Mouse (Mus musculus) layer of hippocampus, postnatal 36 days (tissue): ENCODE results near the gene Prkg2. TPM values are rescaled to one million over a fixed set of nuclear protein-coding genes. Genes with fewer than 3 reads are reported as not detected.

ENCODE experiments used
- DNase-seq, 2 experiments: peaks; one replicate each; pipeline ENCODE4 v3.0.0; 2022
- total RNA-seq, 2 experiments: library from RNA; stranded (reverse); gene quantifications; 2 replicates each; pipeline ENCODE4 v1.2.3; 2021

Gene Prkg2
- total RNA-seq, 2 experiments from 2014 or later, result 2.1 to 3.9 TPM

DNA sequence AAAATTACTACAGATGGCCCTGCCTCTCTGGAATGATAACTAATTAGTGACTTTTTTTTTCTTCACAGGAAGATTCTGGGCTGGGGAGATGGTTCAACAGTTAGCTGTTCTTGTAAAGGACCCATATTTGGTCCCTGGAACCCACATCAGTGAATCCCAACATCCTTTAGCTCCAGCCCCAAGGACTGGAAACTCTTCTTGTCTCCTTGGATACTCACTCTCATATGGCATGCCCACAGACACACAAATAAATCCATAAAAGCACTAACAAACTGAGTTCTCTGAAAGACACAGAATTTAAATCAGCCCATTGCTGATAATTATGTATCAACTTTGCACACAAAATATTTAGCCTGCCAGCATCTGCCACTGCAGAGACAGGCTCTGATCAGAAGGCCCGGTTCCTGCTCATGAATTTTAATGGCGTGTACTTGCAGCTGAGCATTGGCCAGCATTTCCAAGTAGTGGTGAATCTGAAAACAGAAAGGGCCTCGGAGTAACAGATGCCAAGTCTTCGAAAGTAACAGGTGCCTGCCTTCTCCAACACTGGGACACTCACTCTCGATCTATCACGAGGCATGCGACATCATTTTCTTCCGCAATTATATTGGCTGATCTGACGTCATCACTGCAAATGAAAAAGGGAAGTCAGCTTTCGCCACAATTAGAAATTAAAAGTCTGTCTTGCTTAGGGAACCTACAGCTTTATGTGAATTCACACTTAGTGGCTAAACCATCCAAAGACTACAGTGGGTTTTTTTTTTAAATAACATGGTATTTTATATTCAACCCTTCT, 61.1 kb downstream of the Prkg2 start:
- DNase-seq, result peak; percentile 55 to 59

DNA sequence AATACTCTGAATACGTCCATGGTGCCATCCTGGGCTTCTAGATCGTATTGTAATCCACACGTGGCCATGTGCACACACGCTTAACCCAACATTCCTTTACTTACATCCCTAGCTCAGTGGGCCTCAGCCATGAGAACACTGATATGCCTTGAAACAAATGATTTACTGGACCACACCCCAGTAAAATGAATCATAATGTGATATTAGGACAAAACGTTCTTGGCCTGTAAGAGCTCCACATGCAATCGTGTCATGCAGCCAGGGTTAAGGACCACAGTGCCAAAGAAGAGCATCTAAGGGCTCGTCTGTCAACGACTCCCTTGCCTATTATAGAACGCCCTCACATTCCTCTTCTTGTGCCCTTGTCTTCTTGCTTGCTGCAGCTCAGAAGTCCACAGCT, 70.5 kb downstream of the Prkg2 start:
- DNase-seq, result no peak

DNA sequence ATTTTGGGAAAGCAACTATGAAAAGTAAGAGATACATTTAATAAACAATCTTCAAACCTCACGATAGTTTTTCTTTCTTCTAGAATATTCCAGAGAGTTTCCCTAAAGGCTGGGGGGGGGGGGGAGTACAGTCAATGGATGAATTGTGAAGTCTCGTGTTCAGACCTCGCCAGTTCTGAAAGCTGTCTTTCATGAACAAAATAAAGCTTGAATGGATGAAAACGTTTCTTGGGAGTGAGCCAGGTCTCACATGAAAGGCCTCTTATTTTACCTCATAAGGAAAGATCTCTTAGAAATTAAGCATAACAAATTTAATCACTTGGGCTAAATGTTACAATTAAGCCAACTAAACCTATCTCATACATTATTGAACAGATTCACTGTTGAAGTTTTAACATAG, 72.0 kb downstream of the Prkg2 start:
- DNase-seq, result no peak

DNA sequence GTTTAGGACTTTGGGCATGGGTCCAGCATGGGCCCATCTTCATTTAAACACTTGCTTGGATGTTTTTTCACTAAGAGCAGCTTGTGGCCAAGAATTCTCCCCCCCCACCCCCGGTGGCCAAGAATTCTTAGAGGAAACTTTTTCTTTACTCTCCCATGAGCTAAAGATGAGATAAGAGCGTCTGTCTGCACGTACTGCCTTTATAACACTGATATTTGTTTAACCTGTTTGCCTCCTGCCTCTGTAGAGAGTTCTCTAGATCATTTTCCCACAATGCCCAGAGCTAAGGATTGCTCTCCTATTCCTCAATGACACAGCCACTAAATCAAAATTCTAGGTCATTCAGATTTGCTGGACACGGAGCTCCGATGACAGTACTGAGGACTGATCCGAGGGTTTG, 72.8 kb downstream of the Prkg2 start:
- DNase-seq, result no peak

DNA sequence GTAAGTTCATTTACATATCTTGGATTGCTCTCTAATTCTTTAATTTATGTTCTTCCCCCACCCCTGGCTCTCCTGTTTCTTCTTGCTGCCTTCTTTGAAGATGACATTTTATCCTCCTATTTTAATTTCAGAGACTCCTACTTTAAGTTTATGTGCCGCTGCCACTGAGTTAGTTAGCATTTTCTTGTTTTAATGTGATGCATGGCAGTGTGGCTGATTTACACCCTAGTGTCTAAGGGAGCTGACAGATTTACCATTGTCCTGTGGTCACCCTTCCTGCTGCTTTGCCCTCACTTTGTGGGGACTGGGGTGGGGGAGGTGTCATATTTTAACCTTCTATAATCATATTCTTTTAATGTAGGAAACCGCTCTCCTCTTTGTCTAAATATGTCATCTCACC, 74.7 kb downstream of the Prkg2 start:
- no peak for DNase-seq

DNA sequence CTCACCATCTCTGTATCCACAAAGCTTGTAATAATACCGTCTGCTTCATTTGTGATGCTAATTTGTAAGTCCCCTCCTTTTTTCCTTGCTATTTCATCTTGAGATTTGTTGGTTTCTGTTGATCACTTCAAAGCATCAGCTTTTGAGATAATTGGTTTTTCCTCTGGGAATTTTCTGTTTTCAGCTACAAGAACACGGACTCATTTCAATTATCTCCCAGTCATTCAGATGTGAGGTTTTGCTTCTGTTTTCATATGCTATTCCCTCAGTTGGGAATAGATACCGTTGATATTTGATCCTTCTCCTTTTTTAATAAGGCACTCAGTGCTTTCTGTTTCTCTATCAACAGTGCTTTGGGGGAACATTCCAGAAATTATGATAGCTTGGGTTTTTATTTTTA, 81.6 kb downstream of the Prkg2 start:
- DNase-seq, result no peak

DNA sequence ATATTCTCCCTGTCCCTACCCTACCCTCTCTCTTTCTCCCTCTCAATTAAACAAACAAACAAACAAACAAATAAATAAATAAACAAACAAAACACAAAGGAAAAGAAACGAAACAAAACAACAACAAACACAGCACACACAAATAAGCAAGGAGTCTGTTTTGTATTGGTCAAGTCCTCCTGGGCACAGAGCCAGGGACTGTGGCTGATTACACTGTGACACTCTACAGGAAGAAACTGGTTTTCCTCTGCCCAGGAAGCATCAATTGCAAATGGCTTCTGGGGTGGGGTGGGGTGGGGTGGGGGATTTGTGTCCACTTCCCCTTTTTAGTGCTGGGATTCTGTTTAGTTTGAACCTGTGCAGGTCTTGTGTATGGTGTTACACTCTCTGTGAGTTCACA, 83.8 kb downstream of the Prkg2 start:
- no peak for DNase-seq

DNA sequence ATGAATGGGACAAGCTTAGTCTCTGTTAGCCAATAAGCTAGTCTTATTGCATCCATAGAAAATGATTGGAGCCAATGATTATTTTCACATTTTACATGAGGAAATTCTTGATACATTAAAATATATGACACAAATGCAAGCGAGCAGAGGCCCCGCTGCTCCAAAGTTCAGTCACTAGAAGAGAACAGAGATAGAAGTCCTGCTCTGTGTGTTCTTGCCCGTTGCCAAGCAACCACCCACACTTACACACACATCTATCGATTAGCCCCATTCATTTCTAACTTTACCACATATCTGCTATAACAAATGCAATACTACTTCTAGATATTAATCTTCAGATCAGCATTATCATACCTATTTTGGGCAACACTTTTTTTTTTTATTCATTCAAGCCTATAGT, 85.6 kb downstream of the Prkg2 start:
- DNase-seq, result no peak

DNA sequence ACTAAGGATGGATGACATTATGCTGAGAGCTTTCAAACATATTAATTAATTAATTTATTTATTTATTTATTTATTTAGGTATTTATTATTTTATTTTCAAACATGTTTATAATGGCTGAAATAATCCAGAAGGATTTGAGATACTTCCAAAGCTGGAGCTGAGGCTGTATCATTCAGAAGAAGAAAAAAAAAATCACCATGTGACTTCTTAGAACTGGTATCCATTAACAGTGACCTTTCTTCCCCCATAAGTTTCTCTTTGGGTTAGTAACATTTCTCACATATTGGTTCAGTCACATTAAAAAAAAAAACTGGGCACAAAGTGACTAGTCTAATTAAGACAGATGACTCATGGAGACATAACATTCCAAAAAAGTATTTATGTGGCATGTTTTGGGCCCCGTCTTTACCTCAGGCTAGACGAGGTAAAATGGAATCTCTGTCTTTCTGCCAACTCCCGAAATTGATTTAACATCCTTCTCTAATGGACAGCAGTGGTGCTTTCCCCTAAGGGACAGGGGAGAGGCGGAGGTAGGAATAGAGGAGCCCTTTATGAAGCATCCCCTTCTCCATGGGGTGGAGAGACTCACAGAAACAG, 86.6 kb downstream of the Prkg2 start:
- no peak for DNase-seq

DNA sequence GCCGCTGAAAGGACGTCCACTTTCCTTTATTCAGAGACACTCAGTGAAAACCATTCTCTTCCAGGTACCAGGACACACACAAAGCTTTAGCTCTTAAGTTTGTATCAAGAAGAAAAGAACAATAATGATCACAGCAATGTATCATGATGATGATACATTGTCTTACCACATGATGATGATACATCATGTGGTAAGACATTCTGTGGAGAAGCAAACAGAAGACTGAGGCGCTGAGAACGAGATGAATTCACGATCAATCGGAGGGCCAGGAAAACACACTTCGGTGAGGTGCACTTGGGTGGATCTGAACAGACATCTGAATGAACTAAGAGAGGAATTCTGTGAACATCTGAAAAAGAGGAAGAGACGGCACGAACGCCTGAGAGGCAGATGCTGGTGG, 87.4 kb downstream of the Prkg2 start:
- no peak for DNase-seq

DNA sequence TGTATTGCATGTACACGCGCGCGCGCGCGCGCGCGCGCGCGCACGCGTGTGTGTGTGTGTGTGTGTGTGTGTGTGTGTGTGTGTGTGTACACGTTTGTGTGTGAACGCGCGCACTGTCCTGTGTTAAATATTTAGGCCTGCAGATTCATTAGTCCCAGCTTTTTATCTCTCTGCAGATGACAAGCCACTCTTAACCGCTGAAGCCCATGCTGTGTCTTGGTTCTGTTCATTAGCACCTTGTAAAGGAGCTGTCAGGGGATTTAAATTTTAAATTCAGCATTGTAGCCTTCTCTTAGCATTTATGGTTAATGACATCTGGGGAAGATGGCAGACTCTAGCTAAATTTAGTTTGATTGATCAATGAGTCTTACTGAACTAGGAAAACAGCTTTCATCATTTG, 90.5 kb downstream of the Prkg2 start:
- no peak for DNase-seq

DNA sequence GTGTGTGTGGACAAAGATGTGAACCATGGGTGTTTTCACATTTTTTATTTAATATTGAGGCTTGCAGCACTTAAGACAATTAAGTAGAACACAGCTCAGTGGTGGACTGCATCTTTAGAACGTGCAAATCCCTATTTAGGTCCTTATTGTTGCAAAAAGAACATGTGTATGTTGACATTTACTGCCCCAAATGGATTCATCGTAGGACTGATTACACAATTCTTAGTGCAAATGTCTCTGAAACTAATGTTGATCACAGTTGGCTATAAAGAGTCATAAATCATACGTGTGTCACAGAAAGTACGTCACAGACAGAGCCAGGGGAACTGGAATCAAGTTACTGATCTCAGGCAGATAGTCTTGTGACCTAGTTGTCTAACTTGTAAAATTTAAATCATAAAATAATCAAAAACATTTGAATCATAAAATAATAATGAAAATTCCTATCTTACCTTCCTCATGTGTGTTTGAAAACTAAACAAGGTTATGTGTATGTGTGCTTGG, 91.0 kb downstream of the Prkg2 start:
- DNase-seq, result no peak

DNA sequence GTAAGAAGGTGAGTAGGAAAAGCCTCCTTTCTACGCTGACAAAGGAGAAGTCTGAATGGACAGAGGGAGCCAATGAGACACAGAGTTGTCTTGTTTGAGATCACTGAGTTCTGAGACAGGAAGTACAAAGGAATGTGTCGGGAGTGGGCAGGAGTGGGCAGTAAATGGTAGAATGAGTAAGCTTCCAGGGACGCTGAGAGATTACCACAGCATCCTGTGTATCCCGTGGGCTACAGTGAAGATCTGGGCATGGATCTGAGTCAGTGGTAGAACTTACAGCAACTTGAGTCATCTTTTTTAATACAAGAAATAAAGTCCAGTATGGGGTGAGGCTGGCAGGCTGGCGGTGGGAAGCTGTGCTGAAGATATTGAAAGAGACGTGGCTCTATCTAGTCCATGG, 93.4 kb downstream of the Prkg2 start:
- no peak for DNase-seq

DNA sequence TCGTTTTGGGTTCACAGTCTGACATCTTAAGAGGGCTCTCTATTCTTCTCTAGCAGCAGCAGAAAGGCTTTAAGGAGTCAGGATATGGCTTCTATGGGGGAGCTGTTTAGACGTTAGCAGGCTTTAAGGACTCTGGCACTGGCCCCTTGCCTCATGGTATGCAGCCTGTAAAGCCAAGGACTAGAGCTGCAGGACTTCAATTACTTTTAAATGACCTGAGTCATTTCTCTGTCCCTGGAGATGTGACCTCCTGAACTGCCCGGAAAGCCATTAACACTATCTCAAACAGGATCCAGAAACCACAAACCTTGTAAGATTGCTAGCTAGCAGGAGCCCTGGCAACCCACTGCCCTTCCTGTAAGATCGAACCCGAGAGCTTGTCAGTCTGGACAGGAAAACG, 96.4 kb downstream of the Prkg2 start:
- DNase-seq, result no peak

DNA sequence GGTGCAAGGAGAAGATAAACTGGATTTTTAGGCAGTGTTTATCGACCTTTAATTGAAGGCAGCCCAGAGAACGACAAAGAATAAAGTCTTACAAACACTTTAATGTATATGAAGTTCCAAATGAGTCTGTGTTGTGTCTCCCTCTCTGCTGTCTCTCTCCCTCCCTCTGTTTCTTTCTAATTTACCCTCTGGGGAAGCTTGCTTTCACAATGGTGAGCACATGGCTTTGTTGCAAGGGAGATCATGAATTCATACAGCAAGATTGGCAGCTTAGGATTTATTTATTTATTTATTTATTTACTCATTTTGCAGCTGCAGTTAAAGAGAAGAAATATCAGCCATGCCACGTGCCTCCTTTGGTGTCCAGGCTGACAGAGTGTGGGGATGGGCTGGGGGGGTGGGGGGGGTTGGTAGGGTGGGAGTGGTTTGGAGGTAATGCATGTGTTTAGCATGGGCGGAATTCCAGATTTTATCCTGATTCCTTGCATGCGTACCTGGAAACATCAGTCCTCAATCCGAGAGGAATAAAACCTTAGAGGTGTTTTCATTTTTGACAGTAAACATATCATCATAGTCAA, 97.4 kb downstream of the Prkg2 start:
- DNase-seq, result no peak

DNA sequence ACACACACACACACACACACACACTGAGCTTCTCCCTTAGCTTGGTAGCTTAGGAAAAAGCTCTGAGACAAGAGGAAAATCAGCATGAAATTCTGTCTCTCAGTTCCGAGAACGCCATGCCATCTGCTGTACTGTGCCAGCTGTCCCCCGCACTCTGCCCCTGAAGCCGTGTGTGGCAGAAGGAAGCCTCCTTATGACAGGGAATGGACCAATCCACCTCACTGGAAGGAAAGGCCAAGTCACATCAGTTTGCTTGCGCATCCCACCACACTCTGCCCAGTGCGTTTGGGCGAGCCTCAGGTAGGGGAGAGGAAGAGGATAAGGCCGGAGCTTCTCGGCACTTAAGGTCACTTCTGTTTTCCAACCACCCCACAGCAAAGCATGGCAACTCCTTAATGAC, 98.0 kb downstream of the Prkg2 start:
- DNase-seq, result peak in 1 of 2 experiments; percentile 2

DNA sequence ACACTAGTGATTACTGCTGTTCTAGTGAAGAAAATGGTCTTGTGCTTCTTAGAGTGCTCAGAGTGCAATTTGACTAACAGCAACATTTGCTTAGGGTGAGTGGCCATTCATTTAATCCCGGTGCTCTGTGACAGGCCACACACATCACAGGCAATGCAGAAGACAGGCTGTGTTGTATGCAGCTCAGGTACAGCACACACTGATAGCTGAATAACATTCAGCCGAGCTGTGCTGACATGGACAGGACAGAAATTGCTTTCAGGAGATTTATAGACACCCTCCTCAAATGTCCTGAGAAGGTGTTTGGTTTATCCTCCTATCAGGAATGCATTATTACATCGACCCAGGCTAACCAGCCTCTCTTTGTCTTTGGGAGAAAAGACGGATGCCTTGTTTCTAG, 99.3 kb downstream of the Prkg2 start:
- no peak for DNase-seq

DNA sequence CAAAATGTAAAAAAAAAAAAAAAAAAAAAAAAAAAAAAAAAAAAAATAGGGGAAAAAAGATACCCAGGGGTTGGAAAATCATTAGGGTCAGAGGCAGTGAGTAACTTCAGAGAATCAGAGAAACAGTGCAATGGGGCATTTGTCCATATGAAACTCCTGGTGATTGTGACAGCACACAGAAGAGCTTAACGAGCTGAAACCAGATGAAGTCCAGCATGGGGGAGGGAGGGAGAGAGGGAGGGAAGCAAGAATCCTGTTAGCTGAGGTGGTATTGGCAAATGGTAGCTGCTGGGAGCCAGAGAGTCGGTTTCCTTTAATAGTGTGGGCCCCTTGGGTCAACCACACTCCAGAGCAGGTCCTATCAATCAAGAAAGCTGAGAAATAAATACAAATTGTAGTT, 100.5 kb downstream of the Prkg2 start:
- no peak for DNase-seq

DNA sequence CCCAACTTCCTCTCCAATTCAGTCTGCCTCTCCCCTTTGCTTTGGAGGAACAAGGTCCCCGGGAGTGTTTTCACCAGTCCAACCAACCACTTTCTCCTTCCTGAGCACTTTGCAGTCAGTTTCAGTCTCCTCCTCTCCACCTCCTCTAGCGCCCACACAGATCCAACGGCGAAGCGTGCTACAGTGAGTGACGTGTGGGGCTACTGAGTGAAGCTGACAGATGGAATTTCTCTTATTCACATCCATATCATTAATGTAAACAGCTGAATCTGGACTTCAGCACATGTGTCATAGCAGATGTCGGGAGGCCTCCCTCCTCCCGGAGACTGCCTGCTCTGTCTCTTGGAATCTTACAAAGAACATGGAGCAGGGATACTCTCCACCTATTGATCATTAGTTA, 101.2 kb downstream of the Prkg2 start:
- no peak for DNase-seq

DNA sequence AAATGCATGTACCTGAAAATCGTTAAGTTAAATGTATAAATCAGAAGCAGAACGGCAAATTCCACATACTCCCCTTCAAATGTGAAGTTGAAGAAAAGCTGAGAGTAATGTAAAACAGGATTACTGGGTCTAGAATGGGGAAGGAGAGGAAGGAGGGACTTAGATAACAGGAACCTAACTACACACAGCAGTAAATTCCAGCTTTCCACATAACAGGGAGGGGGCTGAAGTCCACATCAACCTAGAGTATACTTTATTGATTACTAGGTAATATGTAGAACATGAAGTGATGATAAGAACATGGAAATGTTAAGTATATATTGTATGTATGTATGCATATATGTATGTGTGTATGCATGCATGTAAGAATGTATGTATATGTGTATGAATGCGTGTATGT, 114.2 kb downstream of the Prkg2 start:
- DNase-seq, result no peak

DNA sequence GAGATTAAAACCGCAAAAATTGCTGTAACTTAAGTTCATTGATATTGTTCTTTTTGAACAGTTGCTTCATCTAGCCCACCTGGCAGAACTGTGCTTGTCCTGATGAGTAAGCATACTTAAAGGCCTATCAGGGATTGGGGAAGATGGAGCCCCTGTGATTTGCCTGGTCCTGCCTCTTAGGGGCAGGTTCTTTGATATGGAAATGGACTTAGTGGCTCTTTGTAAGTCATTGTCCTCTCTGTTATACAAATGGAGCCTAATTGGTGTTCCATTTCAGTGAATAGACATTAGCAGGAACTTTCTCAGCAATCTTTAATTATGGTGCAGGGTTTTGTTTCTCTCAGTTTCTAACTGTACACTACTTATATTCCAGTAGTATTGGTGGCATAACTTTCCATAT, 115.5 kb downstream of the Prkg2 start:
- no peak for DNase-seq

DNA sequence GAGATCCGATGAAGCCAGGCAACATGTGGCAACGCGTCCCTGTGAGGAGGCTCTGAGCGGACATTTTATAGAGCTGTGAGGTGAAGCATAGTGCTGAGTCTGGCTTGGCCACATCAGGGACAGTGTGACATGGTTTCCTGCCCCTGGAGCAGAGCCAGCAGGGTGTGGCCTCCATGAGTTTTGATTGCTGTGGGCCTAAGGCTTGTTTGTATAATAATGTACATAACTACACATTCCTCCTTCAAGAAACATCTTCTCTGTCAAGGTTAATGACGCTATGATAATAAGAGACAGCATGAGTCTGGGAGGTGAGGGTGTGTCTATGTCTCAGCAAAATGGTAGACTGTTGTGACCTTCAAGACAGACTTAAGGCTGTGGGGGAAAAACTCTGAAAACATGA, 118.4 kb downstream of the Prkg2 start:
- DNase-seq, result no peak

DNA sequence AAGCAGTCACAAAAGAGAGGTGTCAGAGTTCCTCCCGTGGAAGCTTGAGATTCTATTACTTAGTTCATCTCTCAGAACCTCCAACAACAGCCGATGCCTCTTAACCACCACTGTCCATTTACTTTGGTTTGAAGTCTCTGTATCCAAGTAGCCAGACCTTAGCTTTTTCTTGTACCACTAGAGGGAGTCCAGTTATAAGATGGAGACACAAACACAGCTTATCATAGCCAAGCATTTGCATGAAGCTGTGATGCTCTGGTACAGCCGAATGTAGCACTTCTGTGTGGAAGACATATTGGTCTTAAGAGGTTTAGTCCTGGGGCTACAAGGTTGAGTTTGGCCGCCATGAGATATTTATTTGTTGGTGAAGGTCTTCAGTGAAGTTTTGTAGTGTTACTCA, 134.8 kb downstream of the Prkg2 start:
- DNase-seq, result no peak

DNA sequence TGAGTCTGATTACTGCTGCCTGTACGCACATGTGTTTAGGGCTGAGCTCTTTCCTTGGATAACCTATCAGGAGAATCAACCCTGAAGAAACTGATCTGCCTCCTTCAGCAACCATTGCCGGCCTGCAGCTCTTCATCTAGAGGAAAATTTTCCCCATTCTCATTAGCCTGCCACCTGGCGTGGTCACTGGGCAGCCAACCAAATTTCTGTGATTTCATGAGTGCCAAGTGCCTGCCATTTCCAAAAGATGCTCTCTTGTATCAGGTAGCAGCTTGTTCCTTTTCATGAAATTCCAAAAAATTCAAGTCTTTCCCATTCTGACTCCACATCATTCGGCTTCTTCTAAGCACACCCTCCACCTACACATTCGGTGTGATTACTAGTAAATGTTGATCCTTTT, 136.2 kb downstream of the Prkg2 start:
- no peak for DNase-seq
